Mouse (Mus musculus) retina, adult 2 months (tissue): ENCODE results near the gene Mast3.

Experiments used
- DNase-seq: peaks from one replicate; pipeline ENCODE4 v3.0.0-alpha.2; 2012; ENCODE audit warnings: low read depth, low spot score

Mast3 gene

DNA sequence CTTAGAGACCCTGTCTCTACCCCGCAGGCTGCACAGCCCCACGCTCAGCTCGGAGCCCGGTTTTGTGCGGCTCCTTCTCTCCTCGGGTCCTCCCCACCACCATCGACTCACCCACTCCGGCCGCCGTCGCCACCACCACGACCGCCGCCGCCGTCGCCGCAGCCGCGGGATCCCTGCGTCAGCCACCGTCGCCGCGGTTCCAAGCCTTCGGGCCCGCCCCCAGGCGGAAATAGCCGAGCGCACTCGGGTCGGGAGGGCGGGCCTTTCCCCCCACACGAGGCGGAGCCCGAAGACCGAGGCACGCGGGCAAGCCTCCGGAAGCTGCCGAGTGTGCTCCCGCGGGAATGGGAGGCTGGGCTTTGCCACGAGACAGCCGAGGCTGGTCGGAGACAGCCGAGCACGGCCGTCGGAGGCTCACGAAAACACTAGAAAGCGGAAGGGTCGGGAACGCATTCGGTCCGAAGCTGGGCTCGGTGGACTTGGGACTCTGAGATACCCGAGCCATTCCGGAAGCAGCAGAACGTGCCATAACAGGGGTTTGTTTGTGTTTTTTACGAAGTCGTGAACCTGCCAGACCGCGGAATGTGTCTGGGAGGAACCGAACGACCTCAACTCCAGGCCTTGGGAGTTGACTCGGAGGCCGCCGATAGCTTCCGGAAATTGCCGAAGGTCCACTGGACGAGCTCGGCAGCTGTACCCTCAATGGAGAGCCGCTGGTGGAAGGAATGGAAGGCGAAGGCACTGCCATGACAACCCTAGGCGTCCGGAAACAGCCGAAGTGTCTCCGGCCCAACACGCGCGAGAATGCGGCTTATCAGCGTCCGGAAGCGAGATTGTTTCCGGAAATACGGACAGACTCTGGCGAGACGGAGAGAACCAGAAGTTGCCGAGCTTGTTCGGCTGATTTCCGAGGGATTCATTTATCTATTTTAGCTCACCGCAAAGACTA is 28.1 kb downstream of the Mast3 start, which contains the start of gene Pik3r2:
Gene Pik3r2 (minus strand): TSS at position 218 of the 949 bp plus-strand sequence.
- peak; percentile 94 for DNase-seq

DNA sequence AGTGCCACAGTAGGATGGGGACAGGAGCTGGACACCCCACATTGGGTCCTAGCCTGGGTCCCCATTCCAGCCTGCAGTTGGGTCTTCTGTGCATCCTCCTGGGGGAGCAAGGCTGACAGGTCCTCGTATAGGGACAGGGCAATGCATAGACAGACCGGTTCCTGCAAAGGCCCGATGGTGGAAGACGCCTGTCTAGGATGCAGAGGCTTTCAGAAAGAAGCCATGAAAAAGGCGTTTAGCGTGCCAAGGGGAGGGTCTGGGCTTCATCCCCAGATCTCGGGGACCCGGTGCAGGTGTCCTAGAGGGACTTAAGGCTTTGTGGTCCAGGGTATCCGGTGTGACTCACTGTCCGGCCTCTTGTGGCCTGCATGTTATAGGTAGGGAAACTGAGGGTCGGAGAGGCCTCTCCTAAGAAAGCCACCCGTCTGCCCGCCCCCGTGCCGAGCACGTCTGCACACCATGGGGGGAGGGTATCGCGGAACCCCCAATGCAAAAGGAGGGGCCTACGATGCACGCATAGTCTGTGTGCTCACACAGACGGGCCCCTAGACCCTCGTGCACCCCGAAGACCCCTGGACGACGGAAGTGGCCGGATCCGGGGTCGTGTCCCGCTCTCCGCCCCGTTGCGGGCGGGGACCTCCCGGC is 28.9 kb downstream of the Mast3 start:
- no peak for DNase-seq

DNA sequence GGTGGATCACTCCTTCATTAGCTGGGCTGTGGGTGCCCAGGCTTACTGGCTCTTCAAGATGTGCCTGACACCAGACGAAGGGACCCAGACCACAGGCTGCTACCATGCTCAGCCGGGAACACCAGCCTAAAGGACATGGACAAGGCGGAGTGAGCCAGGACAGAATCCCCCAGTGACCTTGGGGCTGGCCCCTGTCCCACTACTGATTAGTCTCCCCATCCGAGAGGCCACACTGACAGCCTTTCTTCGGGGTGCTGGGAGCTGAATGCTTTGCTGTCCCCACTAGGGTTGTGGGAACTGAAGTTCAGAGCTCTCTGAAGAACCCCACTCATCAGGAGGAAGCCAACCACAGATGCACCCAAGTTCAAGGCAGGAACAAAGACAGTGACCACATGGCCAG is 29.6 kb downstream of the Mast3 start:
- no peak for DNase-seq

DNA sequence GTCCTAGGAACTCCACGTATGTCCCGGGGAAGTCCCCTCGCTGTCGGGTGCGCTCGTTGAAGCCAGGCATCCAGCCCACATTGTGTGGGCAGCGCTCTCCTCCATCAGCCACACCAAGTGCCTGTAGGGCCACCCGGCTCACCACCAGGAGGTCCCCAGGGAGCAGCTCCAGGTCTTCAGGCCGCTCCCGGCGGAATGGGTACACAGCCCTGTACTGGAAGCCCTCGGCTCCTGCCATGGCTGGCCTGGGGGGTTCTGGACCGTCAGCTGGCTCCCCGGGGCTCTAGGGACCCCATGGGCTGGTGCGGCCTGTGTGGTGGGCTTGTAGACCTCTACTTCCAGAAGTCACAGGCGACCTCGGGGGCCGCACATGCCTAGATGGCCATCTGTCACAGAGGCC is 30.1 kb downstream of the Mast3 start:
- DNase-seq, result no peak

DNA sequence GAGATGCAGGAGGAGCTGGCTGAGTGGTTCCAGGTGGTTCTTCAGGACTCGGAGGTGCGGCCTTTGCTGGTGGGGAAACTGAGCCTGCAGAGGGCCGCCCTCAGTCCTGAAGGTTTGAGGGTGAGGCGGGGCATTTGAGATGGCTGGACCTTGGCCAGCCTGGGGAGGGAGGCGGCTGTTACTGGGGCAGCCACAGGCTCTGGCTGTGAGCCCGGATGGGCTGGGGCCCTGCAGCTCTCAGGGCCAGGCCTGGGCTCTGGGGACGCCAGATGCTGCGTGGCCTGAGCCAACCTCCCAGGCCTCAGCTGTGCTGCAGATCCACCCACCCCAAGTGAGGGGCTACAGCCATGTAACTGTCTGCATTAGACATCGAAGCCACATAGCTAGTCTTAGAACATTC is 31.0 kb downstream of the Mast3 start:
- DNase-seq, result no peak

DNA sequence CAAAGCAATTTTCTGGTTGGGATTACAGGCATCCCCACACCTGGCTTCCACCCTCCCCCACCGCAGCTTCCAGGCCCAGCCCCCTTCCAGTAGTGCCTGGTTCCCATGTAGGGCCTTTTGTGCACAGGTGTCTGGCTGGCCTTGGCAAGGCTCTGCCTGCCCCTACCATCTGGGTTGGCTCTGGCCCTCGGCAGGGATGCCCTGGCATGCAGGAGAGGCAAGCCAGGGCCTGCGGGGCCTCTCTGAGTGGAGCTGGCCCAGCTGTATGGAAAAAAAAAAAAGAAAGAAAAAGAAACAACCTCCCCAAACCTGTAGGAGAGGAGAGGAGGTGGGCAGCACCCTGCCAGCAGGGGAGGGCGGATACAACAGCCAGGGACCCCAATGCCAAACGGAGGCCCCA is 31.4 kb downstream of the Mast3 start:
- no peak for DNase-seq

DNA sequence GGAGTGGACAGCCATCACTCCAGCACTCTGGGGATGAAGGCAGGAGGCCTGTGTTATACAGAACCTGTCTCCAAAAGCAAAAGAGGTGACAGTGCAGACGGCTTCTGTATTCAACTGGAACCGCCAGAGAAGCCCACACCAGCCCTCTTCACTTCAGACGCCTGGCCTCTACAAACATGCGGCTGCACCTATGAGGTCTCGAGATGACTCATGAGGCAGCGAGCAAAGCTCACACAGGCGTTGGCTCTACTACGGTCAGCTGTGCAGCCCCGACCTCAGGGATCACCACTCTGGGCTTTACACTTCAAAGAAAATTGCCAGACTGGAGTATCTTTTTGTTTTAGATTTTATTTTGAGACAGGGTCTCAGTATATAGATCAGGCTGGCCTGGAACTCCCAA is 32.0 kb downstream of the Mast3 start:
- no peak for DNase-seq

DNA sequence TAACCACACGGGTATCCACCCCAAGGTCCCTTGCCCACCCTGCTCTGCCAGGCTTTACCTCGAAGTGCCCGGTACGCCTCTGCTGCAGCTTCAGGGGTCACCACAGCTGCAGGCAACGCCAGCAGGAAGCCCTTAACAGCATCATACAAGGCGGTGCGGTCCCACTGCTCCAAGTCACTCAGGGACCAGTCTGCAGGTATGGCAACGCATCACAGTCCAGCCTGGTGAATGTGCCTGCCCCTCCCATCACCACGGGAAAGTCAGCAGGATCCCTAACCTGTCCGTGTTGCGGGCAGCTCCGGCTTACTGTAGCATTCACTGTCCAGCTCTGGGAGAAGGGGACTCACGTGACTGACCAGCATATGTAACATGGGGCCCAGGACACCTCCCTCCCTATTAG is 32.8 kb downstream of the Mast3 start:
- DNase-seq, result no peak

DNA sequence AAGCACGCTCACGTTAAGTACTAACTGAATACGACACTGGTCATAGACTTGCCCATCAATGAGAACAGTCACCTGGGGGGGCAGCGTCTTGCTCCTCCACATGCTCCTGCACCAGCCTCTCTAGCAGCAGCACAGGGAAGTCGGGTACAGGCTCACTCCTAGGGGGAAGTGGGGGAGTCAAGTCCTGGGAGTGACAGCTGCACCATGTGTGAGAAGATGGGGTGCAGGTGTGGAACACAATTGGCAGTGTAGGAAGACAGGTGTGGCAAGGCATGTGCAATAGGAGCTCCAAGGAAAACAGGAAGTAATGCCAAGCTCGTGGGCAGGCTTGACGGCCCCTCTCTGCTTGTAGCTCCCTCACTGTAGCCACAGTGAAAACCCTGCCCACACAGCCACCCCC is 33.6 kb downstream of the Mast3 start:
- no peak for DNase-seq

DNA sequence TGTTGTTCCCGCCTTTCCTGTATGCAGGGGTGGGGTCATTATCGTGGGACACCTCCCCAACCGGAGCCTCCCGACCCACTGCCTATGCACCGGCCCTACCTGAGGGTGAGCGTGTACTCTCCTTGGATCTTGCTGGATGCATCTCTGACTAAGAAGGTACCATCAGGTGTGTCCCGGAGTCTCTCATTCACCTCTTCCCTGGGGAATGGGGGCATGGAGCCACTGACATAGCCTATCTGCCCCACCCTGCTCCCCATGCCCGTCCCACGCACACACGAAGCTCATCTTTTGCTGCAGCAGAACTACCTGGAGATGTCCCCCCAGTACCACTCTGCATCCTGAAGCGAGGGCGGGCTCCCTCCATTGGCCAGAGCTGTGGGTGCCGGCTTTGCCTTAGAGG is 34.1 kb downstream of the Mast3 start:
- no peak for DNase-seq

DNA sequence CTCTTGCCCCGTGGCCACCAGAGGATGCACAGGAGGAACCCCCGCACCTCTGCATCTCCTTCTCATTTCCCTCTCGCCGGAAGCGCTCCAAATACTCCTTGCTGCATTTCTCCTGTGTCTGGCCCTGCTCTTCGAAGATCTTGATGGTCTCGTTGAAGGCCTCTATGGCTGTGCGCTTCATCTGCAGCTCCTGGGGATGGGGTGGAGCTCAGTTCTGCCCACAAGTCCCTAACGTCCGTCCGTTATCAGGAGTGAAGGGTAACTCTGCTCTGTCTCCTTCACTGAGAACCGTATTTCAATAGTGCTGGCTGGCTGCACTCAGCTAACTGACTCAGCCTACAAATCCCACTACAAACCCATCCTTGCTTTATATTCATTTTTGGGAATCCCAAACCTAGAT is 35.0 kb downstream of the Mast3 start:
- DNase-seq, result no peak

DNA sequence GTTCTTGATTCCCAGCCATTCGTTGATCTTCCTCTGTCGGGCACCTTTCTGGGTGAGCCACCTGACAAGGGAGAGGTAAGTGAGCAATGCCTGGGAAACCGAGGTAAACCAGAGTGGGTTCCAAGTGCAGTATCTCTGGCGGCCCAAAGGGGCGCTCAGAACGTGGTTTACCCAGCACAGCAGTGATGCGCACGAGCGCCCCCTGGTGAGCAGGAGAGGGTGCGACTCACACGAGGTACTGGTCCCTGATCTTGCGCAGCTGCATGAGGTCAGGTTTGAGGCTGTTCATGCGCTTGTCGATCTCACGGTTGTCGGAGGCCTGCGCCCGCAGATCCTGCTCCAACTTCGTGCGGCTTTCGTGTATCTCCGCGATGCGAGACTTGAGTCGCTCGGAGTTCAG is 35.5 kb downstream of the Mast3 start:
- peak; percentile 82 for DNase-seq

DNA sequence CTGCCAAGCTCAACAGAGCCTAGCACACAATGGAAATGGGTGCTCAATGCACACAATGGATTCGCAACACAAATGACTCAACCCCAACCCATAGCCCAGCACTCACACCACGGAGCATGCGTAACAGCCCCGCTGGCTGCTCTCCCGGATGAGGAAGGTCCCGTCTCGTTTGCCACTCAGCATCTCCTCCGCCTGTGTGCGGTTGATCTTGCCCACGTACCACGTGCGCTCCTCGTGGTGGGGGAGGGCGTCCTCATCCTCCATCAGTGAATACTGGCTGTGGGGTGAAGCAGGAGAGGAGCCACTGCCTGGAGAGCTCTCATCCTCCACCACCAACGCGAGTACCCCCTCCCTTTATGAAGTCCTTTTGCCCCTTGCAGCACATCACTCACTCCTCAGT is 35.9 kb downstream of the Mast3 start:
- DNase-seq, result no peak

DNA sequence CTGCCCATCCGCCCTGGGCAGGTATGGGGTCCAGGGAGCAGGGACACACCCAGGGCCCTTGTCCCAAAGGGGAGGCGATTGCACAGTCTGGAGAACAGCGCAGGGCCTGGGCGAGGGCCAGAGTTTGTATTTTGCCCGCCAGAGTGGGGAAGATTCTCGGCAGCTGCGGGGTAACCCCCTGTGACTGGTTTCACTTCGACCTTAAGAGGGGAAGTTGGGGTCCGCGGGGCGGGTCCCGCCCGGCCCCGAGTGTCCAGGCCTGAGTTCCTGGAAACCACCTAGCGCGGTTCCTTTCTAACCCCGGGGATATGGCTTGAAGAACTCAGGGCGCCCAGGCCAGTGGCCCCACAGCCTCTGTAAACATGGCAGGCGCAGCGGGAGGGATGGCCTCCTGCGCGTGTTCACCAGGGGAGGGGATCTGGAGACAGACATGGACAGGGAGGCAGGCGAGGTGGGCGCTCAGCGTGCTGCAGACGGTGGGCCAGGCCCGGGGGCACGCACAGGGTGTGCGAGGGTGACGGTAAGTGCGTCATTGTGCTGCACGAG is 36.5 kb downstream of the Mast3 start:
- DNase-seq, result no peak

DNA sequence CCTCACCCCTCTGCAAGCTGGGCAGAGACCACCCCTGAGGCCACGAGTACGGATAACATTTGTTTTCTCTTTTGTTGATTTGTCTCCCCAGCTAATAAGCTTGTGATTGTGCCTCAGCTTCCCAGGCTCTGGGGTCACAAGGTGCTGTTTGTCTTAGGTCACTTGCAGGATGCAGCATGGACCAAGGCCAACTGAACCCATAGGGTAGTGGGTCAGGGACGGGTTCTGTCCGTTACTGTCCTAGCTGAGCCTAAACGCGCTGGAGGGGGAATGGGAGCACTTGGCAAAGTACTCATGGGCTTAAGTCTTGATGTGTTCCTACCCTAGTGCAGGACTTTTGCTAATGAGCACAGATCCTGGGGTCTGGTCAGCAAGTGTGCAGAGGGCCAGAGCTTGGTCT is 37.4 kb downstream of the Mast3 start:
- DNase-seq, result no peak

DNA sequence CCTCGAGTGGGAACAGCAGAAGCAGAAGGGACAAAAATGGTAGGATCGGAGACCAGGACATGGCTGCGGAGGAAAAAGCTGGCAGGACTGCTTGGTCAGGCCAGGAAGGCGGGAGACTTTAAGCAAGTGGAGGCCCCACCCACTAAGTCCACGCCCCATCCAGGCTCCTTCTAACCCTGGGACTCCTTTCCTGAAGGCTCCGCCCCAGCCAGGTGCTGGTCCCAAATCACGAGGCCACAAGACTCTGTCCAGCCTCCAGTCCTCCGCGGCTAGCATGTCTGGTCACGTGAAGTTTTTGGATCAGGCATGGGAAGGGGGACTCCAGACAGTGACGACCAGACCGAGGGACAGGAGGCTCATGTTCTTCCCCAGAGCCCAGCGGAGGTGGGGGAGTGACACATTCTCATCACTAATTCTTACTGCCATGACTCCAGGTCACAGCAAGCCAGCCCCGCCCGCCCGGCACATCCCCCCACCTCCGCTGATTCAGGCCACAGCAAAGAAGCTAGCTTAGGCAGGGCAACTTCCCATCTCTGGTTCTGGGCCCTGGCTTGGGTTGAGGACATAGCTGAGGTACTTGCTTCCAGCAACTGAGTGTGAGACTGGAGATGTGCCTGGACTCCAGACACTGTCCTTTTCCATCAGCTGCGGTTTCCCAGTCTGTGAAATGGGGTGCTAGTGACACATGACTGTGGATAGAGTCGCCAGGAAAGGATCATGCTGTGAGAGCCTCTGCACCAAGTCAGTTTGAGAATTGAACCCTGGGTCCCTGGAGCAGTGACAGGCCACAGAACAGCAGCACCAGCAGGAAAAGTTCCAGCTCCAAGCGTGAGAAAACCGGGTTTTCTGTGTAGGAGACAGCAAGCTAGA is 38.0 kb downstream of the Mast3 start:
- no peak for DNase-seq

DNA sequence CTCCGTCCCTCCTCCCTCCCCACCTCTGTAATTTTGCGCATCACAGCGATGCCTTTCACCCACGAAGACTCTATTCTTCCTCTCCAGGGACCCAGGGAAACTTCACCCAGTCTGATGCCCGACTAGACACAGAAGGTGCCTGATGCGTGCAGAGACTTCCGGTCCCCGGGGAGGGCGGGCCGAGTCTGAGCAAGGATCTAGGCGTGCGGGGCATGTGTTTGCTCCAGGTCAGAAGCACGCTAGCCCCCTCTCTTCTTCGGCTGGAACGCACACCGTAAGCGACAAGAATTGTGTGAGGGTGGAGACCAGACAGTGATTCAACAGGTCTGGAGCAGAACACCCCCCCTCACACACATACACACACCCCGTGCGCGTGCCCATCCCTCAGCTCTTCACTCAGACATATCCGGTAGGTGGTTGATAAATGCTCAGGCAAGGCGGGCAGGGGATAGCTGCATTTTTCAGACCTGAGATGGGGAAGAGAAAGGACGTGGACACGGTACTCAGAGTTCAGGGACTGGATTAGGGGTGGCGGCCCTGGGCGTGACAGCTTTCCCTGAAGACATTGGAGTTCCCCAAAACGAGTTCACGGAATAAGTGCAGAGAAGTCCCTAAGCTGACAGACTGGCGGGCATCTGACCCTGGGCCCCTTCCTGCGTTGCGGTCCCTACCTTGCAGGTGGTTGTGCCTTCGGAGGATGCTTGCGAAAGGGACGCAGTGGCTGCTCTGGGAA is 38.9 kb downstream of the Mast3 start:
- DNase-seq, result no peak

DNA sequence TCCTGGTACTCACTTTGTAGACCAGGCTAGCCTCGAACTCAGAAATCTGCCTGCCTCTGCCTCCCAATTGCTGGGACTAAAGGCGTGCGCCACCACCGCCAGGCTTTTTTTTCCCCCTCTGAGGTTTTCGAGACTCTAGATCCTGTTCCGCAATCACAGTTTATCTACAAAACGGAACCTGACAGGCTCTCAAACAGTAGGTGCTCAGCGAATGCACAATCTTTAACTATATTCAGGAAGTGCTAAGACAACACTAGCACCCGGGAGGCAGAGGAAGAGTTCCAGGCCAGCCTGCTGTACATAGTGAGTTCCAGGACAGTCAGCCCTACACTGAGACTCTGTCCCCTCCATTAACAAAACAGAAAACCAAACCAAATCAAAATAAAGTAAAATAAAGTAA is 39.5 kb downstream of the Mast3 start:
- DNase-seq, result no peak

DNA sequence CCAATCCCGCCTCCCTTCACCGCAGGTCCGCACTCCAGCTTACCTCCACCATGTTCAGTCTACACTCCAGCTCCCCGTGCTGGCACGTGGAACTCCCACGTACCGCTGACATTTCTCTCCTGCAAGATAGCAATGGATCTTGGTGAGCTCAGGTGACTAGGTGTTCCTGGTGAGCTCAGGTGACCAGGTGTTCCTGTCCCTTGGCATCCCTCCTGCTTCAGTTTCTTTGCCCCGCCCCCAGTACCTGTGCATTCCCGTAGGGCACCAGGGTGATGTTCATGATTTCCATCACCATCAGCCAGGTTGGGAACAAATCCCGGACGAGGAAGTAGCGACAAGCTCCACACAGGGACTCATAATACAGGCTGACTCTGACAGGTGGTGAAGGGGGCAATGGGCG is 40.2 kb downstream of the Mast3 start:
- DNase-seq, result no peak

DNA sequence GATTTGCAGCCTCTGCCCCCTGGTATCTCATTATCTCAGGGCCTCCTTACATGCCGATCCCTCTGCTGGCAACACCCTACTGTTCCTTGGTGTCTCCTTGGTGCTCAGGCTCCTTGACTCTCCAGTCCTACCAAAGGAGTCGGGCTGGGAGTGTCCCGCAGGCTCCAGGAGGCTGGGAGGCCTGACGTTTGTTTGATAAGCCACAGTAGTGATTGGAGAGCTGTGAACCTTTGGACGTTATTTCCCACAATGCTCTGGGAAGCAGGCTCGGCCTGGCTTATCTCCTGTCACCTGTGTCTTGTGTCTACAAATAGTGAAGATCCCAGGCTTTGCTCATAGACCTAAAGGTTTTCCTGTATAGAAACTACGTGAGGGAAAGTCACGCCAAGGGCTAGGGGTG is 40.8 kb downstream of the Mast3 start:
- DNase-seq, result no peak

DNA sequence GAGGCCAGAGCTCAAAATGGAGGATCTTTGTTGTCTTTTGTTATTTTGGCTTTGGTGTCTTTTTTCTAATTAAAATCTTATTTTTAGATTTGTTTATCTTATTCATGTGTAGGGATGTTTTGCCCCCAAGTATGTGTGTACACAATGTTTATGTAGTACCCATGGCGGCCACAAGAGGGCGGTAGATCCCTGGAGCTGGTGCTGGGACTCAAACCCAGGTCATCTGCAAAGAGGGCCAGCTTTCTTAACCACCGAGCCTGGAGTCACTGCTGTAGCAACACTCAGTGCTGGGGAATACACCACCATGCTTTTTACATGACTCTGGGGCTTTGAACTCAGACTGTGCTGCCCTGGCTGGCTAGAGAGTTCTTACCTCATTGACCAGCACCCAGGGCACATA is 41.5 kb downstream of the Mast3 start:
- no peak for DNase-seq
